Mouse (Mus musculus) embryonic facial prominence, embryonic 15.5 days (tissue): ENCODE measurements around the gene Mindy4. TPM values are rescaled to one million over a fixed set of nuclear protein-coding genes. Genes with fewer than 3 reads are reported as not detected.

Source experiments
- ATAC-seq: fragments of 200-750 bp; cut with Nextera tagmentation; 2 replicates; pipeline ENCODE4 v1.8.0; 2017; ENCODE audit warnings: low read depth, moderate TSS enrichment; ENCODE audit not compliant: insufficient number of reproducible peaks, low FRiP score, low TSS enrichment
- H3K27ac ChIP-seq: fragments of 300-500 bp; sonication (generic); replicated peaks from 2 replicates; pipeline ENCODE4 v1.5.1; 2015; ENCODE audit warnings: mild to moderate bottlenecking, inconsistent platforms
- H3K27me3 ChIP-seq: fragments of 300-500 bp; sonication (generic); 2 replicates; pipeline ENCODE4 v1.6.1; 2015; ENCODE audit warnings: inconsistent platforms
- H3K36me3 ChIP-seq: fragments of 300-500 bp; sonication (generic); 2 replicates; pipeline ENCODE4 v1.6.1; 2015; ENCODE audit warnings: mild to moderate bottlenecking, inconsistent platforms
- H3K4me1 ChIP-seq: fragments of 300-500 bp; sonication (generic); 2 replicates; pipeline ENCODE4 v1.6.1; 2015; ENCODE audit warnings: inconsistent platforms
- H3K4me2 ChIP-seq: fragments of 300-500 bp; sonication (generic); replicated peaks from 2 replicates; pipeline ENCODE4 v1.6.1; 2015; ENCODE audit warnings: mild to moderate bottlenecking, inconsistent platforms
- H3K4me3 ChIP-seq: fragments of 300-500 bp; sonication (generic); replicated peaks from 2 replicates; pipeline ENCODE4 v1.5.1; 2015; ENCODE audit warnings: mild to moderate bottlenecking, inconsistent platforms
- H3K9ac ChIP-seq: fragments of 300-500 bp; sonication (generic); 2 replicates; pipeline ENCODE4 v1.6.1; 2015; ENCODE audit warnings: inconsistent platforms
- H3K9me3 ChIP-seq: fragments of 300-500 bp; sonication (generic); replicated peaks from 2 replicates; pipeline ENCODE4 v1.6.1; 2016; ENCODE audit warnings: inconsistent platforms
- WGBS: fragments of 180-500 bp; shearing (Covaris S2); methylation state at CpG from one replicate; pipeline ENCODE4 v1.1.7; 2015; 5-methylcytosine and 5-hydroxymethylcytosine counted together
- polyA plus RNA-seq: library from polyadenylated mRNA; unstranded; fragments of >200 nt; fragmentation: Nextera tagmentation; extraction: Ambion mirVana; gene quantifications from 2 replicates; pipeline ENCODE4 v1.2.1, GENCODE M21; 2015

Mindy4 gene
- polyA plus RNA-seq, 1 experiment from 2014 or later: 21.4 TPM

GRCm38 (mm10) chr6:55313893-55314292 lies 110.7 kb downstream of the Mindy4 start:
- H3K27me3 ChIP-seq: no peaks in the 10 kb centered on the region
- H3K4me3 ChIP-seq: no peak overlapping the region
- H3K36me3 ChIP-seq: 0 out of 2 replicates have a peak, but pooled peaks cover 3% of the 10 kb centered on the region
- H3K9ac ChIP-seq: no peak overlapping the region
- peak overlapping the region; percentile 2; the same call in 1 of the 2 replicates for H3K27ac ChIP-seq
- H3K4me2 ChIP-seq: no peak overlapping the region
- no peaks in the 10 kb centered on the region for H3K9me3 ChIP-seq
- peaks cover 18% of the 10 kb centered on the region for H3K4me1 ChIP-seq
- 83% methylated on average over 4 of the region's 4 CpGs for WGBS
- no peak for ATAC-seq

DNA sequence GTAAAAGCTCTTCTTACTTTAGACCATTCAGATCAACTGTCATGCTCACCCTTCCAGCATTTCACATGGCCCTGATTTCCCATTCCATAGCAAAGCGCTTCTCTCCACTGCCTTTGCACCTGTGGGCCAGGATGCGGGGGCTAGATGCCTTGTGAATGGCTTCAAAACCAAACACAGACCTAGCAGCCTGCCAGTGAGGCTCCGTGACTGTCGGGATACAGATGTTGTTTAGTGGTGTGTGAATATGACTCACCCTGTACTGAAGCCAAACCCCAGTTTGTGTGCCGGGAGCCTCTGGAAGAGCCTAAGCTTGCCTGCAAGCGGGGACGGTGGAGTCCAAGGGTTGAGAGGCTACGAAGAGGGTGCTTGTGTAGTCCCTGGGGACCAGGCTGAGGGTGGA lies 111.4 kb downstream of the Mindy4 start:
- 44% methylated on average over 8 of the region's 8 CpGs for WGBS
- Histone ChIP-seq H3K4me2 (no peak overlapping the region), H3K4me1 (peaks cover 24% of the 10 kb centered on the region), H3K27me3 (no peaks in the 10 kb centered on the region), H3K4me3 (no peak overlapping the region), H3K9ac (no peak overlapping the region), H3K9me3 (no peaks in the 10 kb centered on the region), H3K36me3 (0 out of 2 replicates have a peak, but pooled peaks cover 3% of the 10 kb centered on the region), H3K27ac (no peak overlapping the region)
- peak; percentile 74; the same call in 1 of the 2 replicates for ATAC-seq

GRCm38 (mm10) chr6:55318597-55318996 lies 115.4 kb downstream of the Mindy4 start:
- ATAC-seq: no peak
- no peaks in the 10 kb centered on the region for H3K36me3 ChIP-seq
- no peaks in the 10 kb centered on the region for H3K27me3 ChIP-seq
- H3K4me2 ChIP-seq: no peak overlapping the region
- no peak overlapping the region for H3K9ac ChIP-seq
- no peak overlapping the region for H3K4me3 ChIP-seq
- no peaks in the 10 kb centered on the region for H3K9me3 ChIP-seq
- no peak overlapping the region for H3K27ac ChIP-seq
- 94% methylated on average over 3 of the region's 3 CpGs for WGBS
- peaks cover 25% of the 10 kb centered on the region for H3K4me1 ChIP-seq

- no peaks in the 10 kb centered on the region for H3K9me3 ChIP-seq
- peaks cover 12% of the 10 kb centered on the region for H3K4me1 ChIP-seq
- peak overlapping the region; percentile 44 for H3K27ac ChIP-seq
- H3K36me3 ChIP-seq: no peaks in the 10 kb centered on the region
- peak; percentile 56 for ATAC-seq
- no peaks in the 10 kb centered on the region for H3K27me3 ChIP-seq
- no peak overlapping the region for H3K9ac ChIP-seq
- WGBS: 52% methylated on average over 14 of the region's 14 CpGs
- no peak overlapping the region for H3K4me3 ChIP-seq
- H3K4me2 ChIP-seq: no peak overlapping the region
Observed at GRCm38 (mm10) chr6:55319585-55320551, 116.7 kb downstream of the Mindy4 start.

DNA sequence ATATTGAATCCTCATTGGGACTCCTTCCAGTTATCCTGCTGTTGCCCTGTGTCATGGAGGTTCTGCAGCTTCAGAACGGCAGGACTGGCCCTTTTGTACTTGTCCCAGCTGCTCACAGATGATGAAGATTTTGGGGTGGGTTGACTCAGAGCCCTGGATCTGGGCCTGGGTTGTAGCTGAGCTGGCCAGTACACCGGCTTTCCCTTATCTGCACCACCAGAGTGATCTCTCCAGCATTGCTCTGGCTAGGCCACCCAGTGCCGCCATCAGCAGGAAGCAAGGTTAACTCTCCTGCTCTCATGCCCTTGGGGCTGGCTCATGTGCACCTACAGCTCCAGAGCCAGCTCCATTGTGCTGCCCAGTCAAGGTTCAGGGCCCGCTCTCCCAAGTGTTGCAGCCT lies 117.7 kb downstream of the Mindy4 start:
- H3K4me2 ChIP-seq: no peak overlapping the region
- no peaks in the 10 kb centered on the region for H3K9me3 ChIP-seq
- H3K9ac ChIP-seq: no peak overlapping the region
- ATAC-seq: no peak
- H3K4me3 ChIP-seq: no peak overlapping the region
- H3K27me3 ChIP-seq: no peaks in the 10 kb centered on the region
- WGBS: 75% methylated on average over 4 of the region's 4 CpGs
- H3K36me3 ChIP-seq: no peaks in the 10 kb centered on the region
- peaks cover 11% of the 10 kb centered on the region; the same call in 1 of the 2 replicates for H3K4me1 ChIP-seq
- H3K27ac ChIP-seq: no peak overlapping the region

DNA sequence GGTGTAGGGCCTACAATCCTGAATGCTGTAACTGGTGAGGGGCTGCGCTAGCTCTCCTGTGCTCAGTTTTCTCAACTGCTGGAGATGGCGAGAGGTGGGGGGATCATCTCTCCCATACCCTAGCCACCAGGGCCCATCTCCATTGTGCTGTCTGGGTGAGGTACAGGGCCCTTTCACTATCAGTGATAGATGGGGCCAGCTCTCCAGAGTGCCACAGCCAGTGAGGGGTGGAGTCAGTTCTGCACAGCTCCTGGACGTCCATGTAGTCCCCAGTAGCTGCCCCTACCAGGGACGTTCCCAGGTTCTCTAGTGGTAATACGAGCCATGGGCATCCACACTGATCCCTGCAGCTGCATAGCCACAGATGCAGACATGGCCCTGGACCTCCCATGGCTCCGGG lies 118.3 kb downstream of the Mindy4 start:
- 71% methylated on average over 6 of the region's 6 CpGs for WGBS

GRCm38 (mm10) chr6:55322980-55323379 lies 119.8 kb downstream of the Mindy4 start:
- Histone ChIP-seq H3K4me1 (peaks cover 11% of the 10 kb centered on the region; the same call in 1 of the 2 replicates), H3K9me3 (no peaks in the 10 kb centered on the region), H3K4me3 (no peak overlapping the region), H3K9ac (no peak overlapping the region), H3K36me3 (no peaks in the 10 kb centered on the region), H3K4me2 (no peak overlapping the region), H3K27me3 (no peaks in the 10 kb centered on the region), H3K27ac (no peak overlapping the region)
- no peak for ATAC-seq
- WGBS: 94% methylated on average over 2 of the region's 2 CpGs

More for the DNA sequence above, 118.3 kb downstream of the Mindy4 start:
- no peak overlapping the region for H3K9ac ChIP-seq
- H3K4me2 ChIP-seq: no peak overlapping the region
- H3K4me1 ChIP-seq: peaks cover 11% of the 10 kb centered on the region; the same call in 1 of the 2 replicates
- H3K4me3 ChIP-seq: no peak overlapping the region
- no peak overlapping the region for H3K27ac ChIP-seq
- no peaks in the 10 kb centered on the region for H3K36me3 ChIP-seq
- H3K27me3 ChIP-seq: no peaks in the 10 kb centered on the region
- no peak for ATAC-seq
- H3K9me3 ChIP-seq: no peaks in the 10 kb centered on the region

GRCm38 (mm10) chr6:55323908-55324634 lies 120.9 kb downstream of the Mindy4 start:
- no peak for ATAC-seq
- no peaks in the 10 kb centered on the region for H3K9me3 ChIP-seq
- H3K4me2 ChIP-seq: no peak overlapping the region
- H3K4me1 ChIP-seq: peaks cover 11% of the 10 kb centered on the region; the same call in 1 of the 2 replicates
- WGBS: 83% methylated on average over 17 of the region's 17 CpGs
- no peaks in the 10 kb centered on the region for H3K36me3 ChIP-seq
- no peak overlapping the region for H3K27ac ChIP-seq
- H3K4me3 ChIP-seq: no peak overlapping the region
- no peaks in the 10 kb centered on the region for H3K27me3 ChIP-seq
- no peak overlapping the region for H3K9ac ChIP-seq

- Histone ChIP-seq H3K27me3 (no peaks in the 10 kb centered on the region), H3K4me1 (peaks cover 5% of the 10 kb centered on the region; the same call in 1 of the 2 replicates), H3K9me3 (no peaks in the 10 kb centered on the region), H3K9ac (no peak overlapping the region), H3K4me2 (no peak overlapping the region), H3K36me3 (no peaks in the 10 kb centered on the region), H3K27ac (no peak overlapping the region), H3K4me3 (no peak overlapping the region)
- WGBS: 75% methylated on average over 1 of the region's 1 CpGs
- no peak for ATAC-seq
Observed at GRCm38 (mm10) chr6:55324785-55325184, 121.6 kb downstream of the Mindy4 start.

DNA sequence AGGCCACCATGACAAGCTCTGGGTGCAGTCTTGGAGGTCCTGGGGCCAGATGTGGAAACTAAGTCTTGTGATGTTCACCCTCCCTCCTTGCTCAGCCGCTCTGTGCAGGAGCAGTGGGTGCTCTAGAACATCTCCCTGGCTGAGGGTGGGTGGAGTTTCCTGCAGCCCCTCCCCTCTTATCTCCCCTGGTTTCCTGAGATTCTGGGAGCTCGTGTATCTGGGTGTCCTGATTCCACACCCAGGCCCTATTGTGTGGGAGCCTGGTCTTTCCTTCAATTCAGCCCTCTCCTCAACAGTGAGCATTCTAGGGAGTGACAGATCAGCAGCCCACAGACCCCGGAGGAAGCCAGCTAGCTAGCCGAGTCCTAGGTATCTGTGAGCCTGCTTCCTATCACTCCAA lies 123.1 kb downstream of the Mindy4 start:
- H3K9ac ChIP-seq: no peak overlapping the region
- H3K4me1 ChIP-seq: peaks cover 8% of the 10 kb centered on the region
- H3K9me3 ChIP-seq: no peaks in the 10 kb centered on the region
- H3K27me3 ChIP-seq: no peaks in the 10 kb centered on the region
- no peak overlapping the region for H3K4me2 ChIP-seq
- H3K4me3 ChIP-seq: no peak overlapping the region
- H3K36me3 ChIP-seq: no peaks in the 10 kb centered on the region
- 73% methylated on average over 4 of the region's 4 CpGs for WGBS
- H3K27ac ChIP-seq: no peak overlapping the region
- ATAC-seq: no peak

DNA sequence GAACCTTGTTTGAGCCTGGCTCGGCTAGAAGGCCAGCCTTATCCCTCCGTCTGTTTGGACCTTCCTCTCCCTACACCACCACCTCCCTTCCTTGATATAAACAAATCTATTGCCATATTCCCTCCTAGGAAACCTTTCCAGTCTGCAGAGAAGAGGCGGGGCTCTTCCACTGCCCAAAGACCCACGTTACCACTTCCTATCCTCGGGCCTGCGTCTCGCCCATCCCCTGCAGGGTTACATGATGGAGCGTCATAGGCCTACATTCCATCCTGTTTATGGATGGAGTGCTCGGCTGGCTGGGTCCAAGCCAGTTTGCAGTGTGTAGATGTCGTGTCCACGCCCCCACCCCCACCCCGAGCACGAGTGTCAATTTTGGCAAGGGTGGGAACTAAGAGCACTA lies 124.1 kb downstream of the Mindy4 start:
- Histone ChIP-seq H3K4me2 (no peak overlapping the region), H3K27me3 (no peaks in the 10 kb centered on the region), H3K27ac (no peak overlapping the region), H3K4me3 (no peak overlapping the region), H3K9ac (no peak overlapping the region), H3K4me1 (peaks cover 19% of the 10 kb centered on the region), H3K36me3 (no peaks in the 10 kb centered on the region), H3K9me3 (no peaks in the 10 kb centered on the region)
- no peak for ATAC-seq
- 76% methylated on average over 13 of the region's 13 CpGs for WGBS
